Mouse (Mus musculus) kidney, postnatal 4 days (tissue): ENCODE measurements around the gene Nrxn3.

Source experiments
- DNase-seq, 2 experiments: peaks; one replicate each; pipeline ENCODE4 v3.0.0; 2021; ENCODE audit warnings: mixed read lengths in 2 of 2

Nrxn3 gene

GRCm38 (mm10) chr12:88939679-88940078 is 217.0 kb downstream of the Nrxn3 start:
- no peak for DNase-seq

GRCm38 (mm10) chr12:88944967-88945366 is 222.3 kb downstream of the Nrxn3 start:
- DNase-seq, result no peak

- DNase-seq, result no peak
Measured at GRCm38 (mm10) chr12:88949870-88950269, 227.2 kb downstream of the Nrxn3 start.

- DNase-seq, result no peak
Measured at GRCm38 (mm10) chr12:88952937-88953600, 230.4 kb downstream of the Nrxn3 start.

- DNase-seq, result no peak
Measured at GRCm38 (mm10) chr12:88953801-88954200, 231.1 kb downstream of the Nrxn3 start.

GRCm38 (mm10) chr12:88957431-88957830 is 234.8 kb downstream of the Nrxn3 start:
- no peak for DNase-seq

GRCm38 (mm10) chr12:88960817-88961216 is 238.1 kb downstream of the Nrxn3 start:
- no peak for DNase-seq

GRCm38 (mm10) chr12:88966329-88966728 is 243.7 kb downstream of the Nrxn3 start:
- no peak for DNase-seq

GRCm38 (mm10) chr12:88976621-88977020 is 253.9 kb downstream of the Nrxn3 start:
- DNase-seq, result no peak

- peak; percentile 2 to 6 for DNase-seq
Measured at GRCm38 (mm10) chr12:88983688-88984330, 261.1 kb downstream of the Nrxn3 start.

GRCm38 (mm10) chr12:88984375-88984774 is 261.7 kb downstream of the Nrxn3 start:
- DNase-seq, result peak; percentile 3

- DNase-seq, result peak in 1 of 2 experiments; percentile 2
Measured at GRCm38 (mm10) chr12:88984804-88985203, 262.1 kb downstream of the Nrxn3 start.

GRCm38 (mm10) chr12:88987046-88987445 is 264.4 kb downstream of the Nrxn3 start:
- DNase-seq, result peak in 1 of 2 experiments; percentile 1

- DNase-seq, result no peak
Measured at GRCm38 (mm10) chr12:88990753-88991152, 268.1 kb downstream of the Nrxn3 start.

GRCm38 (mm10) chr12:88992141-88992540 is 269.5 kb downstream of the Nrxn3 start:
- DNase-seq, result no peak

GRCm38 (mm10) chr12:88993788-88994187 is 271.1 kb downstream of the Nrxn3 start:
- no peak for DNase-seq

- no peak for DNase-seq
Measured at GRCm38 (mm10) chr12:89016436-89016835, 293.8 kb downstream of the Nrxn3 start.

GRCm38 (mm10) chr12:89025180-89025579 is 302.5 kb downstream of the Nrxn3 start:
- DNase-seq, result no peak

- no peak for DNase-seq
Measured at GRCm38 (mm10) chr12:89035984-89036618, 313.4 kb downstream of the Nrxn3 start.

- no peak for DNase-seq
Measured at GRCm38 (mm10) chr12:89040151-89040550, 317.5 kb downstream of the Nrxn3 start.

- peak; percentile 1 to 4 for DNase-seq
Measured at GRCm38 (mm10) chr12:89041429-89042107, 318.9 kb downstream of the Nrxn3 start.

- peak; percentile 12 to 26 for DNase-seq
Measured at GRCm38 (mm10) chr12:89049279-89049678, 326.6 kb downstream of the Nrxn3 start.

GRCm38 (mm10) chr12:89049686-89050085 is 327.0 kb downstream of the Nrxn3 start:
- DNase-seq, result no peak
